Mouse (Mus musculus): ENCODE data around the gene Mavs. TPM values are rescaled to one million over a fixed set of nuclear protein-coding genes. Genes with fewer than 3 reads are reported as not detected.

The Mavs gene
- polyA plus RNA-seq, 1 experiment: 39.0 TPM

- Histone ChIP-seq H3K4me3 (ENCODE audit: insufficient read depth, low read length) (no peak overlapping the region), H3K27ac (ENCODE audit: insufficient read depth, low read depth, low read length) (no peak overlapping the region), H3K4me1 (ENCODE audit: control insufficient read depth, insufficient read depth, low read length) (peaks cover 6% of the 10 kb centered on the region)
- TF ChIP-seq POLR2A (IDR thresholded peaks at IDR 0.05; ENCODE audit: borderline replicate concordance, low read depth, low read length) (no peak), CTCF (IDR thresholded peaks at IDR 0.05; ENCODE audit: low read depth, low read length) (no peak)
Observed at GRCm38 (mm10) chr2:131227243-131227642, 6.6 kb upstream of the Mavs start.

DNA sequence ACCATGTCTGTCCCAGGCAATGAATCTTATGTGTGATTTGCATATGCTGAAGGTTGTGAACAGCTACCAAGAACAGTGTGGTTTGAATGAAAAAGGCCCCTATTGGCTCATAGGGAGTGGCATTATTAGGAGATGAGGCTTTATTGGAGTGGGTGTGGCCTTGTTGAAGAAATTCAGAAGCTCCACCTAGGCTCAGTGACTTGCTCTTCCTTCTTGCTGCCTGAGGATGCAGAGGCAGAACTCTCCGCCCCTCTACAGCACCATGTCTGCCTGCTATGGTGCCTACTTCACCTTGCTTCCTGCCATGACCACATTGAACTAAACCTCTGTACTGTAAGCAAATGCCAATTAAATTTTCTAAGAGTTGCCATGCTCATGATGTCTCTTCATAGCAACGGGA, 1.3 kb upstream of the Mavs start:
- no peak overlapping the region for H3K4me3 ChIP-seq (ENCODE audit: insufficient read depth, low read length)
- H3K4me1 ChIP-seq (ENCODE audit: control insufficient read depth, insufficient read depth, low read length): peaks cover 26% of the 10 kb centered on the region
- TF ChIP-seq POLR2A (IDR thresholded peaks at IDR 0.05; ENCODE audit: borderline replicate concordance, low read depth, low read length) (no peak), CTCF (IDR thresholded peaks at IDR 0.05; ENCODE audit: low read depth, low read length) (no peak)
- H3K27ac ChIP-seq (ENCODE audit: insufficient read depth, low read depth, low read length): no peak overlapping the region

- Histone ChIP-seq H3K4me3 (ENCODE audit: insufficient read depth, low read length) (peak overlapping the region; percentile 73), H3K4me1 (ENCODE audit: control insufficient read depth, insufficient read depth, low read length) (peaks cover 39% of the 10 kb centered on the region), H3K27ac (ENCODE audit: insufficient read depth, low read depth, low read length) (peak overlapping the region; percentile 60)
- TF ChIP-seq CTCF (IDR thresholded peaks at IDR 0.05; ENCODE audit: low read depth, low read length): no peak
- no peak; the same call in 1 of the 2 replicates for TF ChIP-seq POLR2A (IDR thresholded peaks at IDR 0.05; ENCODE audit: borderline replicate concordance, low read depth, low read length)
Observed at GRCm38 (mm10) chr2:131234127-131234650, 326 bp downstream of the Mavs start.

GRCm38 (mm10) chr2:131234970-131235635, 1.2 kb downstream of the Mavs start:
- peak overlapping the region; percentile 60 for H3K27ac ChIP-seq (ENCODE audit: insufficient read depth, low read depth, low read length)
- TF ChIP-seq POLR2A (IDR thresholded peaks at IDR 0.05; ENCODE audit: borderline replicate concordance, low read depth, low read length) (no peak), CTCF (IDR thresholded peaks at IDR 0.05; ENCODE audit: low read depth, low read length) (no peak)
- H3K4me1 ChIP-seq (ENCODE audit: control insufficient read depth, insufficient read depth, low read length): peaks cover 47% of the 10 kb centered on the region
- H3K4me3 ChIP-seq (ENCODE audit: insufficient read depth, low read length): peak overlapping the region; percentile 73

DNA sequence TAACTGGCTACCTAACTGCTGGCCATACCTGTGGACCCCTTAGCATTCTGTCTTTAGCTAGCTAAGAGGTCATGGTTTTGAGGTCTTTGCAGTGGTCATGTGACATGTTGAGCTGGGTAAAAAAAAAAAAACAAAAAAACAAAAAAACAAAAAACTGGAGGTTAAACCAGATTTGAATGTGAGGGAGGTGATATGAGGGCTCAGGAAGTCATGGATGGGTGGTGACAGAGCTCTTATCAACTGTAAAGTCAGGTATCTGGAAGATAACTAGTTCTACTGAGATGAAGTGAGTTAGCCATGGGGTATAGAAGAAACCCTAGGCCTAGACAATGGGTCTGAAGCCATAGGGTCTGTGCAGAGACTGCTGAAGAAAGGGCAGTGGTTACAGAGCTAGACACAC, 8.3 kb downstream of the Mavs start:
- Histone ChIP-seq H3K4me3 (ENCODE audit: insufficient read depth, low read length) (no peak overlapping the region), H3K27ac (ENCODE audit: insufficient read depth, low read depth, low read length) (no peak overlapping the region)
- no peak for TF ChIP-seq CTCF (IDR thresholded peaks at IDR 0.05; ENCODE audit: low read depth, low read length)
- no peak for TF ChIP-seq POLR2A (IDR thresholded peaks at IDR 0.05; ENCODE audit: borderline replicate concordance, low read depth, low read length)

DNA sequence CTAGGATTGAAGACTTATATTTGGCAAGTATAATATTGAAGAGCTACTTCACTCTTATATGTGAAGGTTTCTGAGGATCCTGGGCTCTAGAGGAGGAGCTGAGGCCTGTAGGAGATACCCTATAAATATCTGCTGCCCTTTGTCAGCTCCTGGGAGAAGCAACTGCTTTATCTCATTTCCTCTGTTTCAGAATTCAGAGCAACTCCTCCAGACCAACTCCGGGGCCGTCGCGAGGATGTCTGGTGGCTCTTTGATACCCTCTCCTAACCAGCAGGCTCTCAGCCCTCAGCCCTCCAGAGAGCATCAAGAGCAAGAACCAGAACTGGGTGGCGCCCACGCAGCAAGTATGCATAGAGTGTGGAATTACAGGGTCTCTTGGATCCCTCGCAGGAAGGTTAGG, 9.1 kb downstream of the Mavs start:
- H3K27ac ChIP-seq (ENCODE audit: insufficient read depth, low read depth, low read length): no peak overlapping the region
- no peak overlapping the region for H3K4me3 ChIP-seq (ENCODE audit: insufficient read depth, low read length)
- TF ChIP-seq CTCF (IDR thresholded peaks at IDR 0.05; ENCODE audit: low read depth, low read length) (no peak), POLR2A (IDR thresholded peaks at IDR 0.05; ENCODE audit: borderline replicate concordance, low read depth, low read length) (no peak)
- peaks cover 24% of the 10 kb centered on the region for H3K4me1 ChIP-seq (ENCODE audit: control insufficient read depth, insufficient read depth, low read length)

More for the DNA sequence above, 8.3 kb downstream of the Mavs start:
- peaks cover 28% of the 10 kb centered on the region for H3K4me1 ChIP-seq (ENCODE audit: control insufficient read depth, insufficient read depth, low read length)

- peaks cover 21% of the 10 kb centered on the region for H3K4me1 ChIP-seq (ENCODE audit: control insufficient read depth, insufficient read depth, low read length)
- no peak overlapping the region for H3K27ac ChIP-seq (ENCODE audit: insufficient read depth, low read depth, low read length)
- no peak overlapping the region for H3K4me3 ChIP-seq (ENCODE audit: insufficient read depth, low read length)
- peak; percentile 72 for TF ChIP-seq CTCF (IDR thresholded peaks at IDR 0.05; ENCODE audit: low read depth, low read length)
- TF ChIP-seq POLR2A (IDR thresholded peaks at IDR 0.05; ENCODE audit: borderline replicate concordance, low read depth, low read length): no peak
Observed at GRCm38 (mm10) chr2:131253681-131254328, 19.9 kb downstream of the Mavs start.

- Histone ChIP-seq H3K4me3 (ENCODE audit: insufficient read depth, low read length) (no peak overlapping the region), H3K4me1 (ENCODE audit: control insufficient read depth, insufficient read depth, low read length) (peaks cover 17% of the 10 kb centered on the region), H3K27ac (ENCODE audit: insufficient read depth, low read depth, low read length) (no peak overlapping the region)
- TF ChIP-seq CTCF (IDR thresholded peaks at IDR 0.05; ENCODE audit: low read depth, low read length) (no peak), POLR2A (IDR thresholded peaks at IDR 0.05; ENCODE audit: borderline replicate concordance, low read depth, low read length) (no peak)
Observed at GRCm38 (mm10) chr2:131254329-131254713, 20.5 kb downstream of the Mavs start.

GRCm38 (mm10) chr2:131255738-131256137, 21.9 kb downstream of the Mavs start:
- Histone ChIP-seq H3K4me3 (ENCODE audit: insufficient read depth, low read length) (no peak overlapping the region), H3K27ac (ENCODE audit: insufficient read depth, low read depth, low read length) (no peak overlapping the region), H3K4me1 (ENCODE audit: control insufficient read depth, insufficient read depth, low read length) (peaks cover 17% of the 10 kb centered on the region)
- TF ChIP-seq CTCF (IDR thresholded peaks at IDR 0.05; ENCODE audit: low read depth, low read length) (no peak), POLR2A (IDR thresholded peaks at IDR 0.05; ENCODE audit: borderline replicate concordance, low read depth, low read length) (no peak)

DNA sequence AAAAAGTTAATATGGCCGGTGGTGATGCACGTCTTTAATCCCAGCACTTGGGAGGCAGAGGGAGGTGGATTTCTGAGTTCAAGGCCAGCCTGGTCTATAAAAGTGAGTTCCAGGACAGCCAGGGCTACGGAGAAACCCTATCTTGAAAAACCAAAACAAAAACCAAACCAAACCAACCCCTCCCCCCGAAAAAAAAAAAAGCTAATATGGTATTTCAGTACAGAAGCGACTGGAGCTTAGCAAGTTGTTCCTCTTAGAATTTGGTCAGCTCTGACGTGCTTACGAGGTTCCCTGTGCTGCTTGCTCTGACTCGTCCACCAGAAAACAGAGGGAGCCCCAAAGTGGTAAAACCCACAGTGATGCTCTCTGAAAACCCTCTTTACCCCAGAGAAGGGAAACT, 24.8 kb downstream of the Mavs start:
- peaks cover 7% of the 10 kb centered on the region for H3K4me1 ChIP-seq (ENCODE audit: control insufficient read depth, insufficient read depth, low read length)
- no peak overlapping the region for H3K27ac ChIP-seq (ENCODE audit: insufficient read depth, low read depth, low read length)
- TF ChIP-seq CTCF (IDR thresholded peaks at IDR 0.05; ENCODE audit: low read depth, low read length) (no peak), POLR2A (IDR thresholded peaks at IDR 0.05; ENCODE audit: borderline replicate concordance, low read depth, low read length) (no peak)
- H3K4me3 ChIP-seq (ENCODE audit: insufficient read depth, low read length): no peak overlapping the region
